Mouse (Mus musculus): ENCODE data around the gene Atp5g1. TPM values are rescaled to one million over a fixed set of nuclear protein-coding genes. Genes with fewer than 3 reads are reported as not detected.
"Not testable (repeated sequence)": the region's sequence is repeated elsewhere in the genome, so short reads cannot be mapped to it uniquely, and the experiment has no call there.

The Atp5g1 gene
- polyA plus RNA-seq (2015; fragmentation: Nextera tagmentation; extraction: Ambion mirVana), result 536 and 561 TPM in 2 replicates

DNA sequence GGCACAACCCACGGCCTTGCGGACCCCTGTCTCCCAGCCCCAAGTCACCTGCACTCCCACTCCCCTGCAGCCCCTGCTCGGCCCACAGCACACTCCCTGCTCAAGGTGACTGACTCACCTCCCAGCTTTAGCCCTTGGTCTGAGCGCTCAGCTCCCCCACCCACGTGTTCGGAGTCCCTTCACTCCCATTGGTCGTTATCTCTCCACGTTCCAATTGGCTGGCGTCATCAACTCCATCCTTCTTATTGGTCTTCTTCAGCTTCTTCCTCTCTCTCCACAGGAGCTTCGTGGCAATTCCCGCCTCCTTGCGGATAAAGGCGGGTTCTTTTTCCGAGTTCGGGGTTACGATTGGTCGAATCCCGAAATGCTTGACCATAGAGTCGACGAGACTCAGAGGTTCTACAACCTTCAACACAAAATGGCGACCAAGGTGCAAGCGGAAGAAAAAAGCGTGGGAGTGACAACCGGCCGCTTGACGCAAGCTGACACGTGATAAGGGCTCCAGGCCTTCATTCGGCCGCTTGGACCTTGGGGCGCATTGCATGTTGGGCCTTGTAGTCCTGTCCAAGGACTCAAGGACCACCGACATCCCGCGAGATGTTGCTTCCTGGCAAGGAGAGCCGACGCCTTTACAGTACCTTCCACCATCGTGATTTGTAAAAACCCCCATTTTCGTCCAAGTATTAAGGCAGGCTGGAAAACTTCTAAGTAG, at the start of gene Atp5g1:
Gene Atp5g1 (minus strand): TSS at position 162 of the 712 bp plus-strand sequence.
- H3K9ac ChIP-seq (ENCODE audit: low read depth, low read length), result peak within 1 kb of the TSS; percentile 87
- 0% methylated on average over 37 of the region's 37 CpGs for WGBS
- H3K4me1 ChIP-seq (ENCODE audit: control insufficient read depth, insufficient read depth, low read length), result peaks cover 13% of the 10 kb centered on the region
- peak; percentile 97 for ATAC-seq
- H3K4me2 ChIP-seq (ENCODE audit: low read length), result peak within 1 kb of the TSS; percentile 87
- H3K4me3 ChIP-seq (ENCODE audit: low read depth, low read length), result peak within 1 kb of the TSS; percentile 66
- peak within 1 kb of the TSS; percentile 88 for H3K27ac ChIP-seq (ENCODE audit: low read length)
- no peaks in the 10 kb centered on the region for H3K27me3 ChIP-seq (ENCODE audit: control insufficient read depth, insufficient read depth, low read depth, low read length)
- peaks cover 5% of the 10 kb centered on the region; the same call in 1 of the 2 replicates for H3K36me3 ChIP-seq (ENCODE audit: control insufficient read depth, insufficient read depth, low read length)
- no peaks in the 10 kb centered on the region for H3K9me3 ChIP-seq (replicated peaks; ENCODE audit: control insufficient read depth, low read length, poor library complexity, severe bottlenecking)

DNA sequence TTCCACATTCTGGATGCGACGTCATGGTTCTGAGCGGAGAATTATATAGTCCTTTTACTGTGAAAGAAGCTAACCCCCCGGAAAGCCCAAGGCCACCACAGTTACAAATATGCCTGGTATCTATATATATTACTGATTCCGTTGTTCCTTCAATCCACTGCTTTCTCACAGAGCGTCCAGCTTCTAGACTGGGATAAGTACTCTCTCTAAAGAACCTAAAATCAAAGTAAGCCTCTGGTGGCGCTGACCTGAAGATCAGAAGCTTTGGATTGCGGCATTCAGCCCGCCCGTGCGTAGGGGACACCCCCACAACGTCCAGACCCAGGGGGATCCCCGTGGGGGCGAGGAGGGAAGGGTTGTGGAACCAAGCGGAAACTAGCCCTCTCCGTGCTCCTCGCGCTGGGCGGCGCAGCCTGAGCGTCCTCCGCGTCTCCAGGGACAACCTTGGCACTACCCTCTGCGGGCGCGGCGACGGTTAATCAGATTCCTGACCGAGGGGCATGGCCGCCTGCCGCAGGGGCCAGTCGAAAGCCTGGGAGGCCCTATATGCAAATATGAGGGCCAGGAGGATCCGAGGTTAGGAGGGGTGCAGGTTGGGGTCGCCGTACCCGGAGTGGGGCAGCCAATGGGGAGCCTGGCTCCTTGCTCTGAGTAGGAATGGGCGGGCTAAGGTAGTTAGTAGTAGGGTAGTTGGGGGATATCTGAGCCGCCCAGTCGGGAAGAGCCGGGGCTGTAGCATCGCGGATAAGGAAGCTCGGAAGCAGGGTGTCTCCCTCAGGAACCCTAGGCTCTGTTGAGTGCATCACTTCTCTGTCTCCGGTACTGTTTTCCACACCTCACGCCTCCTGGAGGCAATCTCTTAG, 48.8 kb upstream of the Atp5g1 start:
- peaks cover 6% of the 10 kb centered on the region; the same call in 1 of the 2 replicates for H3K4me1 ChIP-seq (ENCODE audit: control insufficient read depth, insufficient read depth, low read length)
- H3K9me3 ChIP-seq (replicated peaks; ENCODE audit: control insufficient read depth, low read length, poor library complexity, severe bottlenecking), result no peaks in the 10 kb centered on the region
- H3K27me3 ChIP-seq (ENCODE audit: control insufficient read depth, insufficient read depth, low read depth, low read length), result peaks cover 25% of the 10 kb centered on the region
- H3K27ac ChIP-seq (ENCODE audit: low read length), result no peak overlapping the region
- H3K4me2 ChIP-seq (ENCODE audit: low read length), result peak overlapping the region; percentile 83
- H3K9ac ChIP-seq (ENCODE audit: low read depth, low read length), result peak overlapping the region; percentile 61
- H3K36me3 ChIP-seq (ENCODE audit: control insufficient read depth, insufficient read depth, low read length), result no peaks in the 10 kb centered on the region
- 2% methylated on average over 44 of the region's 45 CpGs for WGBS
- 0 out of 2 replicates have a peak, but pooled peaks have one; percentile 21 for ATAC-seq
- peak overlapping the region; percentile 46 for H3K4me3 ChIP-seq (ENCODE audit: low read depth, low read length)

DNA sequence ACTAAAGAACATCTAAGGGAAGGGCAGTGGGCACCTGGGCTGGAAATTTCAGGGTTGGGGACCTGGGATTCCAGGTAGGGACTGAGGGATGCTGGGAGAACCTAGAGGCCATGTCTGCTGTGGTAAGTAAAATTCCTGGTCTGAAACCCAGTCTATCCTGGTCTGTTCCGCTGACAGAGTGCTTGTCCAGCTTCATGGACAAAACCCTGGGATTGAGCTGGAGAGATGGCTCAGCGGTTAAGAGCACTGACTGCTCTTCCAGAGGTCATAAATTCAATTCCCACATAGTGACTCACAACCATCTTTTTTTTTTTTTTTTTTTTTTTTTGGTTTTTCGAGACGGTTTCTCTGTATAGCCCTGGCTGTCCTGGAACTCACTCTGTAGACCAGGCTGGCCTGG, 47.3 kb upstream of the Atp5g1 start:
- H3K36me3 ChIP-seq (ENCODE audit: control insufficient read depth, insufficient read depth, low read length); H3K9ac ChIP-seq (ENCODE audit: low read depth, low read length); H3K4me2 ChIP-seq (ENCODE audit: low read length); ATAC-seq; H3K9me3 ChIP-seq (replicated peaks; ENCODE audit: control insufficient read depth, low read length, poor library complexity, severe bottlenecking); H3K27ac ChIP-seq (ENCODE audit: low read length); H3K4me3 ChIP-seq (ENCODE audit: low read depth, low read length); H3K4me1 ChIP-seq (ENCODE audit: control insufficient read depth, insufficient read depth, low read length): not testable (repeated sequence)
- H3K27me3 ChIP-seq (ENCODE audit: control insufficient read depth, insufficient read depth, low read depth, low read length), result peaks cover 25% of the 10 kb centered on the region
- 87% methylated on average over 4 of the region's 4 CpGs for WGBS

DNA sequence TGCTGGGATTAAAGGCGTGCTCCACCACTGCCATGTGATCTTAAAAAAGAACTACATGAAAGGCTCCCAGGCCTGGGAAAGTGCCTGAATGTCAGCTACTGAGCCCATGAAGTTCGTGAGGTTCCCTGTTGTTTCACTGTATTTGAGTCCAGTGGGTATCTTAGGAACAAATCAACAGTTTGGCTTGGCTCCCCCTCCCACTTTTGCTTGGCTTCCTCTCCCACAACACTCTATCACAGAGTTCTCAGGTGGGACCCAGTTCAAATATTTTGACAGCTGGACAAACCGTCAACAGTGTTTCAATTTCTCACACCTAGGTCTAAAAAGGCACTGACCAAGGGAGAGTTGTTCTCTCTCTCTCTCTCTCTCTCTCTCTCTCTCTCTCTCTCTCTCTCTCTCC, 43.9 kb upstream of the Atp5g1 start:
- Histone ChIP-seq H3K36me3 (ENCODE audit: control insufficient read depth, insufficient read depth, low read length) (no peaks in the 10 kb centered on the region), H3K4me3 (ENCODE audit: low read depth, low read length) (no peak overlapping the region), H3K9me3 (replicated peaks; ENCODE audit: control insufficient read depth, low read length, poor library complexity, severe bottlenecking) (no peaks in the 10 kb centered on the region), H3K4me1 (ENCODE audit: control insufficient read depth, insufficient read depth, low read length) (peaks cover 5% of the 10 kb centered on the region; the same call in 1 of the 2 replicates), H3K4me2 (ENCODE audit: low read length) (no peak overlapping the region), H3K27ac (ENCODE audit: low read length) (no peak overlapping the region), H3K9ac (ENCODE audit: low read depth, low read length) (no peak overlapping the region), H3K27me3 (ENCODE audit: control insufficient read depth, insufficient read depth, low read depth, low read length) (peaks cover 10% of the 10 kb centered on the region)
- no peak for ATAC-seq
- WGBS, result 59% methylated on average over 3 of the region's 3 CpGs

DNA sequence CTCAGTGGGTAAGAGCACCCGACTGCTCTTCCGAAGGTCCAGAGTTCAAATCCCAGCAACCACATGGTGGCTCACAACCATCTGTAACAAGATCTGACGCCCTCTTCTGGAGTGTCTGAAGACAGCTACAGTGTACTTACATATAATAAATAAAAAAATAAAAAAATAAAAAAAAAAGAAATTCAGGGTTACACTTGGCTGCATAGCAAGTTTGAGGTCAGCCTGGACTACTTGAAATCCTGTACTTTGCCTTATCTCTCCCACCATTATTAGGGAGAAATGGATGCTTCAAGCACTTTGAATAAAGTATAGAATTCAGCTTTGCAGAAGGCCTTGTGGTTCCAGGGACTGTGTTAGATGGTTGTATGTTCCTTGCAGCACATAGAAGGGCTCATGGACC, 41.5 kb upstream of the Atp5g1 start:
- H3K4me1 ChIP-seq (ENCODE audit: control insufficient read depth, insufficient read depth, low read length); ATAC-seq; H3K9me3 ChIP-seq (replicated peaks; ENCODE audit: control insufficient read depth, low read length, poor library complexity, severe bottlenecking); H3K4me3 ChIP-seq (ENCODE audit: low read depth, low read length); H3K4me2 ChIP-seq (ENCODE audit: low read length); H3K36me3 ChIP-seq (ENCODE audit: control insufficient read depth, insufficient read depth, low read length); H3K9ac ChIP-seq (ENCODE audit: low read depth, low read length); H3K27me3 ChIP-seq (ENCODE audit: control insufficient read depth, insufficient read depth, low read depth, low read length); H3K27ac ChIP-seq (ENCODE audit: low read length): not testable (repeated sequence)
- WGBS, result 83% methylated on average over 3 of the region's 3 CpGs

DNA sequence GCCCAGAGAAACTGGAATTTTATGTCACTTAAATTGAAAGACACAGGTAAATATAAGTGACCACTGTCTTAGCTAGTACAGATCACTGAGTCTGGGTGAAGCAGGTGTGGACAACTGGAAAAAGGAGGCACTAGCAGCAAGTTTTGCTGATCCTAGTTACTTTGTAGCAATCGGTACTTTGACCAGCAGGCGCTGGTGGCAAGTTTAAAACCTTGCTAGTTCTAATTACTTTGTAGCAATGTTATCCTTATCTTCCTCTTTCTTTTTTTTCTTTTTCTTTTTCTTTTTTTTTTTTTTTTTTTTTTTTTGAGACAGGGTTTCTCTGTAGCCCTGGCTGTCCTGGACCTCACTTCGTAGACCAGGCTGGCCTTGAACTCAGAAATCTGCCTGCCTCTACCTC, 40.6 kb upstream of the Atp5g1 start:
- Histone ChIP-seq H3K27me3 (ENCODE audit: control insufficient read depth, insufficient read depth, low read depth, low read length) (no peaks in the 10 kb centered on the region; the same call in 1 of the 2 replicates), H3K4me1 (ENCODE audit: control insufficient read depth, insufficient read depth, low read length) (no peaks in the 10 kb centered on the region), H3K27ac (ENCODE audit: low read length) (no peak overlapping the region), H3K4me2 (ENCODE audit: low read length) (no peak overlapping the region), H3K9me3 (replicated peaks; ENCODE audit: control insufficient read depth, low read length, poor library complexity, severe bottlenecking) (no peaks in the 10 kb centered on the region), H3K9ac (ENCODE audit: low read depth, low read length) (no peak overlapping the region), H3K36me3 (ENCODE audit: control insufficient read depth, insufficient read depth, low read length) (no peaks in the 10 kb centered on the region), H3K4me3 (ENCODE audit: low read depth, low read length) (no peak overlapping the region)
- 86% methylated on average over 3 of the region's 3 CpGs for WGBS
- ATAC-seq, result no peak

DNA sequence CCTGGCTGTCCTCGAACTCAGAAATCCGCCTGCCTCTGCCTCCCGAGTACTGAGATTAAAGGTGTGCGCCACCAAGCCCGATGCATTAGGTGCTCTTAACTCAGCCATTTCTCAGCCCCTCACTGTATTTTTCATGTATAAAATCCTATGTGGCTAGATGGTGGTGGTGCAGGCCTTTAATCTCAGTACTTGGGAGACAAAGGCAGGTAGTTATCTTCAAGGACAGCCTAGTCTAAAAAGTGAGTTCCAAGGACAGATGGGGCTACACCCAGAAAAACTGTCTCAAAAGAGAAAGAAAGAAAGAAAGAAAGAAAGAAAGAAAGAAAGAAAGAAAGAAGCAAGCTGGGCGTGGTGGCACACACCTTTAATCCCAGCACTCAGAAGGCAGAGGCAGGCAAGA, 39.9 kb upstream of the Atp5g1 start:
- H3K4me2 ChIP-seq (ENCODE audit: low read length), result no peak overlapping the region
- H3K36me3 ChIP-seq (ENCODE audit: control insufficient read depth, insufficient read depth, low read length), result no peaks in the 10 kb centered on the region
- no peak overlapping the region for H3K27ac ChIP-seq (ENCODE audit: low read length)
- no peaks in the 10 kb centered on the region for H3K27me3 ChIP-seq (ENCODE audit: control insufficient read depth, insufficient read depth, low read depth, low read length)
- 92% methylated on average over 6 of the region's 6 CpGs for WGBS
- H3K4me1 ChIP-seq (ENCODE audit: control insufficient read depth, insufficient read depth, low read length), result no peaks in the 10 kb centered on the region
- no peaks in the 10 kb centered on the region for H3K9me3 ChIP-seq (replicated peaks; ENCODE audit: control insufficient read depth, low read length, poor library complexity, severe bottlenecking)
- no peak overlapping the region for H3K9ac ChIP-seq (ENCODE audit: low read depth, low read length)
- no peak overlapping the region for H3K4me3 ChIP-seq (ENCODE audit: low read depth, low read length)
- no peak for ATAC-seq

- no peak overlapping the region for H3K4me2 ChIP-seq (ENCODE audit: low read length)
- no peaks in the 10 kb centered on the region for H3K27me3 ChIP-seq (ENCODE audit: control insufficient read depth, insufficient read depth, low read depth, low read length)
- H3K9me3 ChIP-seq (replicated peaks; ENCODE audit: control insufficient read depth, low read length, poor library complexity, severe bottlenecking), result no peaks in the 10 kb centered on the region
- H3K36me3 ChIP-seq (ENCODE audit: control insufficient read depth, insufficient read depth, low read length), result no peaks in the 10 kb centered on the region
- no peak overlapping the region for H3K4me3 ChIP-seq (ENCODE audit: low read depth, low read length)
- H3K27ac ChIP-seq (ENCODE audit: low read length), result no peak overlapping the region
- 70% methylated on average over 2 of the region's 2 CpGs for WGBS
- no peaks in the 10 kb centered on the region for H3K4me1 ChIP-seq (ENCODE audit: control insufficient read depth, insufficient read depth, low read length)
- no peak for ATAC-seq
- H3K9ac ChIP-seq (ENCODE audit: low read depth, low read length), result no peak overlapping the region
These were observed 38.6 kb upstream of the Atp5g1 start for GRCm38 (mm10) chr11:96114077-96114476.

- WGBS, result 46% methylated on average over 14 of the region's 14 CpGs
These were observed 36.3 kb upstream of the Atp5g1 start, which contains the start of gene Calcoco2 for GRCm38 (mm10) chr11:96111751-96112150. Gene Calcoco2 (minus strand): TSS chr11:96111964.

More at GRCm38 (mm10) chr11:96111751-96112150, 36.3 kb upstream of the Atp5g1 start, which contains the start of gene Calcoco2:
- Histone ChIP-seq H3K9ac (ENCODE audit: low read depth, low read length) (no peak within 1 kb of the TSS), H3K4me2 (ENCODE audit: low read length) (no peak within 1 kb of the TSS), H3K4me3 (ENCODE audit: low read depth, low read length) (no peak within 1 kb of the TSS), H3K4me1 (ENCODE audit: control insufficient read depth, insufficient read depth, low read length) (no peaks in the 10 kb centered on the region), H3K9me3 (replicated peaks; ENCODE audit: control insufficient read depth, low read length, poor library complexity, severe bottlenecking) (no peaks in the 10 kb centered on the region), H3K27ac (ENCODE audit: low read length) (no peak within 1 kb of the TSS), H3K27me3 (ENCODE audit: control insufficient read depth, insufficient read depth, low read depth, low read length) (no peaks in the 10 kb centered on the region), H3K36me3 (ENCODE audit: control insufficient read depth, insufficient read depth, low read length) (no peaks in the 10 kb centered on the region)
- no peak for ATAC-seq
